Mouse (Mus musculus) midbrain, embryonic 14.5 days (tissue): ENCODE data around the gene Uvrag. TPM values are rescaled to one million over a fixed set of nuclear protein-coding genes. Genes with fewer than 3 reads are reported as not detected.
A peak's percentile ranks its signal among the peaks of the same experiment; 100 is the strongest.
"Not testable (repeated sequence)": the region's sequence is repeated elsewhere in the genome, so short reads cannot be mapped to it uniquely, and the experiment has no call there.

Experiments
- ATAC-seq: fragments of 200-750 bp; cut with Nextera tagmentation; 2 replicates; pipeline ENCODE4 v1.8.0; 2017; ENCODE audit warnings: moderate number of reproducible peaks, moderate library complexity; ENCODE audit not compliant: low FRiP score, low TSS enrichment
- DNase-seq: peaks from one replicate; pipeline ENCODE4 v3.0.0-alpha.2; 2015
- H3K27ac ChIP-seq: fragments of 300-500 bp; sonication (generic); replicated peaks from 2 replicates; pipeline ENCODE4 v1.5.1; 2014; ENCODE audit warnings: mild to moderate bottlenecking, low read depth, low read length, moderate library complexity
- H3K27me3 ChIP-seq: fragments of 300-500 bp; sonication (generic); 2 replicates; pipeline ENCODE4 v1.6.1; 2014; ENCODE audit warnings: low read length, control low read depth, mixed read lengths; ENCODE audit not compliant: control insufficient read depth, insufficient read depth
- H3K36me3 ChIP-seq: fragments of 300-500 bp; sonication (generic); 2 replicates; pipeline ENCODE4 v1.6.1; 2014; ENCODE audit warnings: low read length, control low read depth; ENCODE audit not compliant: control insufficient read depth, insufficient read depth
- H3K4me1 ChIP-seq: fragments of 300-500 bp; sonication (generic); 2 replicates; pipeline ENCODE4 v1.6.1; 2014; ENCODE audit warnings: mild to moderate bottlenecking, antibody characterized with exemption, low read length, control low read depth; ENCODE audit not compliant: control insufficient read depth, insufficient read depth
- H3K4me2 ChIP-seq: fragments of 300-500 bp; sonication (generic); 2 replicates; pipeline ENCODE4 v1.6.1; 2014; ENCODE audit warnings: mild to moderate bottlenecking, low read length, moderate library complexity
- H3K4me3 ChIP-seq: fragments of 300-500 bp; sonication (generic); replicated peaks from 2 replicates; pipeline ENCODE4 v1.5.1; 2014; ENCODE audit warnings: low read depth, low read length
- H3K9ac ChIP-seq: fragments of 300-500 bp; sonication (generic); replicated peaks from 2 replicates; pipeline ENCODE4 v1.6.1; 2014; ENCODE audit warnings: mild to moderate bottlenecking, low read length, moderate library complexity
- H3K9me3 ChIP-seq: fragments of 300-500 bp; sonication (generic); 2 replicates; pipeline ENCODE4 v1.6.1; 2016; ENCODE audit warnings: low read length, control low read depth, mixed read lengths; ENCODE audit not compliant: control insufficient read depth
- WGBS: fragments of 180-500 bp; shearing (Covaris S2); extraction: QIAGEN DNeasy Blood & Tissue Kit; methylation state at CpG from one replicate; pipeline ENCODE4 v1.1.7; 2014; 5-methylcytosine and 5-hydroxymethylcytosine counted together
- polyA plus RNA-seq: library from polyadenylated mRNA; unstranded; fragments of >200 nt; fragmentation: Nextera tagmentation; extraction: Ambion mirVana; gene quantifications from 2 replicates; pipeline ENCODE4 v1.2.1, GENCODE M21; 2014

The Uvrag gene
- polyA plus RNA-seq, 1 experiment from 2014 or later, result 21.0 TPM

- ATAC-seq, H3K9ac ChIP-seq, H3K27ac ChIP-seq, H3K4me3 ChIP-seq, DNase-seq, H3K4me1 ChIP-seq, H3K27me3 ChIP-seq, H3K36me3 ChIP-seq, H3K4me2 ChIP-seq, H3K9me3 ChIP-seq: not testable (repeated sequence)
- 94% methylated on average over 13 of the region's 13 CpGs for WGBS
Measured at GRCm38 (mm10) chr7:98963581-98963980, 177.4 kb downstream of the Uvrag start.

- H3K27ac ChIP-seq, result no peak overlapping the region
- DNase-seq (peak; percentile 86), ATAC-seq (no peak; the same call in 1 of the 2 replicates)
- H3K36me3 ChIP-seq, result no peaks in the 10 kb centered on the region
- WGBS, result 40% methylated on average over 13 of the region's 13 CpGs
- no peak overlapping the region for H3K4me3 ChIP-seq
- H3K9me3 ChIP-seq, result no peaks in the 10 kb centered on the region
- H3K9ac ChIP-seq, result no peak overlapping the region
- H3K27me3 ChIP-seq, result no peaks in the 10 kb centered on the region
- H3K4me1 ChIP-seq, result 0 out of 2 replicates have a peak, but pooled peaks cover under 1% of the 10 kb centered on the region
- H3K4me2 ChIP-seq, result no peak overlapping the region
Measured at GRCm38 (mm10) chr7:98962547-98963311, 178.2 kb downstream of the Uvrag start.

GRCm38 (mm10) chr7:98962074-98962473 lies 178.9 kb downstream of the Uvrag start:
- Histone ChIP-seq H3K4me2 (no peak overlapping the region), H3K9ac (no peak overlapping the region), H3K27ac (no peak overlapping the region), H3K36me3 (no peaks in the 10 kb centered on the region), H3K4me1 (no peaks in the 10 kb centered on the region), H3K9me3 (no peaks in the 10 kb centered on the region), H3K27me3 (no peaks in the 10 kb centered on the region), H3K4me3 (no peak overlapping the region)
- ATAC-seq, result no peak
- no peak for DNase-seq
- 87% methylated on average over 11 of the region's 11 CpGs for WGBS

DNA sequence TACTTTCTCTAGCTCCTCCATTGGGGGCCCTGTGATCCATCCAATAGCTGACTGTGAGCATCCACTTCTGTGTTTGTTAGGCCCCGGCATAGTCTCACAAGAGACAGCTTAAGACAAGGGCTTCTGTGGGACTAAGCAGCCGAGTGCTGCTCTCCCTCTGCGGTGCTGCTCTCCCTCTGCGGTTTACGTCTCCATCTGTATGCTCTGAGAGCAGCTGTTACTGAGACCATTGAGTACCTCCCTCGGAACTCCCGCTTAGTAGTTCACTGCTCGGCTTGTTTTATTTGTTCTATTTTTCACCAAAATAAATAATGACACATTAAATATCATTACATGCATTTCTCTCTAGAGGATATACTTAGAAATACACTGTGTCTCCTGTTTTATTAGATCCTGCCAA lies 180.7 kb downstream of the Uvrag start:
- WGBS, result 80% methylated on average over 8 of the region's 8 CpGs
- H3K4me1 ChIP-seq, result no peaks in the 10 kb centered on the region
- no peak overlapping the region for H3K4me3 ChIP-seq
- no peak overlapping the region for H3K4me2 ChIP-seq
- no peak overlapping the region for H3K9ac ChIP-seq
- H3K9me3 ChIP-seq, result no peaks in the 10 kb centered on the region
- no peaks in the 10 kb centered on the region for H3K27me3 ChIP-seq
- ATAC-seq (no peak), DNase-seq (no peak)
- H3K27ac ChIP-seq, result no peak overlapping the region
- H3K36me3 ChIP-seq, result no peaks in the 10 kb centered on the region

DNA sequence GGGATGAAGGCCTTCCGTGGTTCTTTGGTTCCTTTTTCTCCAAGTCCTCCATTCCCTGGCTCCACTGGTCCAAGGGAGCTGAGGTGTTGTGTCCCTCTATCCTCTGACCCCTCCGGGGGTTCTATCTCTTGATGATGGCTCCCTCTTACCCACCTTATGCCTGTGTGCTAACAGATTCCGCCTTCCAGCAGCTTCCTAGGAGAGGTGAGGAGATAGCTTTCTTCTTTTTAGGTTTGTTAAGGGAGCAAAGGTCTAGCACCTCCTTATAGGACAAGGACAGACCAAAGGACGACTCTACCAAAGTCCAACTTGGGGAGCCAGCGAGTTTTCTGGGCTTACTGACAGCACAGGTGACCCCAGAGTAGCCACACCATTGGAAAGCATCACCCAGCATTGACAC lies 181.7 kb downstream of the Uvrag start:
- no peak for DNase-seq
- 91% methylated on average over 5 of the region's 5 CpGs for WGBS
- Histone ChIP-seq H3K4me3 (no peak overlapping the region), H3K36me3 (no peaks in the 10 kb centered on the region), H3K4me1 (no peaks in the 10 kb centered on the region), H3K9ac (no peak overlapping the region), H3K9me3 (no peaks in the 10 kb centered on the region), H3K27ac (no peak overlapping the region), H3K27me3 (no peaks in the 10 kb centered on the region), H3K4me2 (no peak overlapping the region)
- ATAC-seq, result no peak

DNA sequence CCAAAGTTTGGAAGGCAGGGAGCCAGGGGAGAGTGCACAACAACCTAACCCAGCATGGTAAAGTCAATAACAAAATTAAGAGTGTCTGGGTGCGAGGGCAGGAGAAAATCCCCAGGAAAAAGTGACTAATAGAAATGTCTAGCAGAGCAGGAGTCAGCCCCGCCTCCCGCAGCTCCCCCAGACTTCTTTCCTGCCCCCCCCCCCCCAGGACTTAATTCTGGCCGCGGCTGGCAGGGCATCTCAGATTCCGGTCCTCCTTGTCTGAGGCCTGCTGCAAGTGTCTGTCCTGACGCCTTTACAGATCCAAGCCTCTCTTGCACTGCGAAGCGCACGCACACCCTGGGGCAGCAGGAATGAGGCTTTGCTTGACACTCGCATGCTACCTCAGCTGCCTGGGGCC lies 182.8 kb downstream of the Uvrag start:
- H3K36me3 ChIP-seq, result no peaks in the 10 kb centered on the region
- H3K27me3 ChIP-seq, result no peaks in the 10 kb centered on the region
- H3K9me3 ChIP-seq, result no peaks in the 10 kb centered on the region
- DNase-seq, result no peak
- H3K9ac ChIP-seq, result no peak overlapping the region
- WGBS, result 12% methylated on average over 11 of the region's 11 CpGs
- no peaks in the 10 kb centered on the region for H3K4me1 ChIP-seq
- H3K4me3 ChIP-seq, result no peak overlapping the region
- no peak overlapping the region for H3K4me2 ChIP-seq
- no peak overlapping the region for H3K27ac ChIP-seq
- ATAC-seq, result no peak

DNA sequence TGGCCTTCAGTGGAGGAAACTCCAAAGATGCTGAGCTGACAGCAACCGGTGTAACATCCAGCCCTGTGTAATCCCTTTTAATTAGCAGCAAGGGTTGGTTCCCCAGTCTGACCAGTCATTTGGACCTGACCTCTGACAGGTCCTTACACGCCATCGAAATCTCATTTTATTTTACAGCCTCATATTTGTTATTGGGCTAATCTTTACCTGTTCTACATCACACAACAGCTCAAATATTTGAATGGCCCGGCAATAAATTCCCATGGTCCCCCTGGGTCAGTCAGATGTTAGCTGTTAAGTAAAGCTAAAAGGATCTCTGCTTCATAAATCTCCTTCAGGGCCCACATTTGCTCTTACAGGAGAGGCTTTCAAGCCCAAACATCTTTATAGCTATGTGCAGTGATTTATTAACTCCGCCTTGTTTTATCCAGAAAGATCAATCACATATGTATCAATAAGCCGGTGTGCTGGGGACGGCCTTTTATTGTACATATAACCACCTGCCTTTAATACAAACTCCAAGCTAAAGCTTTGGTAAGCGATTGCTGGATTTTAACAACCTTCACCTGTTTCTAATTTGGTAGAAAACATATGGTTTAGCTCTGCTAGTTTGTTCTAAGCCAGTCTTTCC lies 183.7 kb downstream of the Uvrag start:
- no peak overlapping the region for H3K27ac ChIP-seq
- H3K9me3 ChIP-seq, result no peaks in the 10 kb centered on the region
- 86% methylated on average over 8 of the region's 8 CpGs for WGBS
- no peak overlapping the region for H3K9ac ChIP-seq
- no peak for DNase-seq
- no peaks in the 10 kb centered on the region for H3K4me1 ChIP-seq
- no peak overlapping the region for H3K4me2 ChIP-seq
- H3K36me3 ChIP-seq, result no peaks in the 10 kb centered on the region
- ATAC-seq, result no peak
- H3K4me3 ChIP-seq, result no peak overlapping the region
- no peaks in the 10 kb centered on the region for H3K27me3 ChIP-seq

DNA sequence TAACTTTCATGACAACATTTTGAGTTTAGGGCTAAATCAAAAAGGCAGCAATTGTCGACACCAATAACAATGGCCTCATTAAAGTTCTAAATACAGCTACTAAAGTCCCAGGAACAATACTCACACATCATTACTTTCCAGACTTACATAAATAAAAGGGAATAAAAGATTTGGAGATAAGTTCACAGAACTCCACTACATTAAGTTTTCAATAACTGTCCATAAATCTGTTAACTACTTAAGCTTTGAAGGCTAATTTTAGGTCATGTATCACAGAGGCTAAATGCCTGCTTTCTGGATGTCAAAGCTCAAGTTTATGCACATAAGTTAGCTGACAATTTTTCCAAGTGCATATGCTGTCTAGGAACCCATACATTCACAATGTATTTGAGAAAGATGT lies 184.3 kb downstream of the Uvrag start:
- Histone ChIP-seq H3K27me3 (no peaks in the 10 kb centered on the region), H3K27ac (no peak overlapping the region), H3K4me2 (no peak overlapping the region), H3K4me1 (no peaks in the 10 kb centered on the region), H3K36me3 (no peaks in the 10 kb centered on the region), H3K4me3 (no peak overlapping the region), H3K9me3 (no peaks in the 10 kb centered on the region), H3K9ac (no peak overlapping the region)
- ATAC-seq, result no peak
- whole genome bisulfite sequencing, result 87% methylated on average over 1 of the region's 1 CpGs
- DNase-seq, result no peak

- WGBS, result 71% methylated on average over 3 of the region's 3 CpGs
Measured at GRCm38 (mm10) chr7:98953649-98954048, 187.3 kb downstream of the Uvrag start.

More at GRCm38 (mm10) chr7:98953649-98954048, 187.3 kb downstream of the Uvrag start:
- Histone ChIP-seq H3K9ac (no peak overlapping the region), H3K4me2 (no peak overlapping the region), H3K4me3 (no peak overlapping the region), H3K27ac (no peak overlapping the region), H3K4me1 (no peaks in the 10 kb centered on the region), H3K36me3 (no peaks in the 10 kb centered on the region), H3K9me3 (no peaks in the 10 kb centered on the region), H3K27me3 (no peaks in the 10 kb centered on the region)
- DNase-seq, result no peak
- ATAC-seq, result no peak
